Mouse (Mus musculus): ENCODE measurements at regions not wholly inside any gene's neighbourhood (a gene's known extent, or its start where the extent isn't known, plus 50 kb on each side); places are given as distances from the start of the nearest gene placed in this dataset.

DNA sequence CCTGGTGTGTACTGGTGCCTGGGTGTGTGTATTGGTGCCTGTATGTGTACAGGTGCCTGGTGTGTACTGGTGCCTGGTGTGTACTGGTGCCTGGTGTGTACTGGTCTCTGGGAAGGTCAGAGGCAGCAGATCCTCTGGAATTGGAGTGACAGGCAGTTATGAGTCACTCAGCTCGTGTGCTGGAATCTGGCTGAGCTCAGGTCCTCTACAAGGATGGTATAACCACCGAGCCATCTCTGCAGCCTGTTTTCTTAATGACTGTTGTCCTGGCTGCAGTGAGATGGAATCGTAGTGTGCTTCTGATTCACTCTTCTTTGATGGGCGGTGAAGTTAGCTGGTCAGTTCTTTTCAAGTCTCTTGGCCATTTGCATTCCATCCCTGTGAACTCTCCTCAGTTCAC, 164.2 kb upstream of the Rtl1 start:
- TF ChIP-seq EP300 (IDR thresholded peaks at IDR 0.05; ENCODE audit: insufficient read depth, low read depth, low read length), result no peak
- TF ChIP-seq POLR2A (IDR thresholded peaks at IDR 0.05; ENCODE audit: insufficient read depth, low read depth, low read length), result no peak
